Mouse (Mus musculus) E14TG2a.4 (cell line): ENCODE results near the gene Rps10.
"Not testable (repeated sequence)": the region's sequence is repeated elsewhere in the genome, so short reads cannot be mapped to it uniquely, and the experiment has no call there.

ENCODE experiments used
- H3K27me3 ChIP-seq: 2 replicates; pipeline ENCODE4 v1.6.1; 2014; ENCODE audit warnings: low read length, control low read depth; ENCODE audit not compliant: insufficient read depth
- H3K36me3 ChIP-seq: 2 replicates; pipeline ENCODE4 v1.6.1; 2014; ENCODE audit warnings: low read length, control low read depth; ENCODE audit not compliant: insufficient read depth
- H3K4me1 ChIP-seq: replicated peaks from 2 replicates; pipeline ENCODE4 v1.6.1; 2014; ENCODE audit warnings: low read depth, low read length, control low read depth
- H3K4me3 ChIP-seq: replicated peaks from 2 replicates; pipeline ENCODE4 v1.5.1; 2014; ENCODE audit warnings: mild to moderate bottlenecking, low read length
- H3K9me3 ChIP-seq: 2 replicates; pipeline ENCODE4 v1.6.1; 2014; ENCODE audit warnings: low read length, control low read depth
- CTCF ChIP-seq: conservative IDR thresholded peaks from 2 replicates; pipeline ENCODE4 v1.5.1; 2014; ENCODE audit warnings: low read length
- NANOG ChIP-seq: IDR thresholded peaks from 2 replicates; pipeline ENCODE4 v1.6.1; 2014; ENCODE audit warnings: borderline replicate concordance, low read length, mixed read lengths
- POU5F1 ChIP-seq: IDR thresholded peaks from 2 replicates; pipeline ENCODE4 v1.6.1; 2014; ENCODE audit warnings: low read length, borderline replicate concordance

Gene Rps10

DNA sequence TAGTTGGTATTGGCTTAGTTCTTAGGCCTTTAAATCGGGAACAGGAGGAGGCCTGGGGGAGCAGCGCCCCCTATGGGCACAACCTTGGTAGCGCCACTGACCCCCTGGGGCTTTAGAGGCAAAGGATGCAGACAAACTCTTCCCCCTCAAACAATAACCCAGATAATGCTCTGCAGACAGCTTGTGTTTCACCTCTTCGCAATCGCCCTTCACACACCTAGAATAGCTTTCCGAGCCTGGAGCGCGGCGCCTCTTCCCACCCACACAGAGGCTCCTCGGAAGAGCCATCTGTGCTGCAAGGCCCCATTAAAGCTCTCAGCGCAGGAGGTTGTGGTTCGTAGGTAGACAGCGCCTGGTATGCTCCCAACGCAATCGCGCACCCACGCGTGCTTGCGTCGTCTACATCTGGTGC, 2.5 kb upstream of the Rps10 start:
- Histone ChIP-seq H3K27me3 (no peaks in the 10 kb centered on the region; the same call in 1 of the 2 replicates), H3K36me3 (peaks cover 8% of the 10 kb centered on the region), H3K4me1 (peaks cover 55% of the 10 kb centered on the region), H3K9me3 (no peaks in the 10 kb centered on the region), H3K4me3 (0 out of 2 replicates have a peak overlapping the region, but pooled peaks have one; percentile 7)
- TF ChIP-seq NANOG (no peak), POU5F1 (no peak), CTCF (peak; percentile 87)

- no peaks in the 10 kb centered on the region for H3K9me3 ChIP-seq
- TF ChIP-seq CTCF (no peak), NANOG (no peak), POU5F1 (no peak)
- peak overlapping the region; percentile 14; the same call in 1 of the 2 replicates for H3K4me3 ChIP-seq
- H3K36me3 ChIP-seq, result peaks cover 24% of the 10 kb centered on the region
- H3K4me1 ChIP-seq, result peaks cover 52% of the 10 kb centered on the region
- no peaks in the 10 kb centered on the region for H3K27me3 ChIP-seq
Measured at GRCm38 (mm10) chr17:27637333-27637732, 864 bp upstream of the Rps10 start.

GRCm38 (mm10) chr17:27635575-27635903, 930 bp downstream of the Rps10 start:
- H3K4me3 ChIP-seq, result peak overlapping the region; percentile 89
- not testable (repeated sequence) for H3K9me3 ChIP-seq, H3K27me3 ChIP-seq
- peaks cover 42% of the 10 kb centered on the region for H3K36me3 ChIP-seq
- H3K4me1 ChIP-seq, result peaks cover 69% of the 10 kb centered on the region

DNA sequence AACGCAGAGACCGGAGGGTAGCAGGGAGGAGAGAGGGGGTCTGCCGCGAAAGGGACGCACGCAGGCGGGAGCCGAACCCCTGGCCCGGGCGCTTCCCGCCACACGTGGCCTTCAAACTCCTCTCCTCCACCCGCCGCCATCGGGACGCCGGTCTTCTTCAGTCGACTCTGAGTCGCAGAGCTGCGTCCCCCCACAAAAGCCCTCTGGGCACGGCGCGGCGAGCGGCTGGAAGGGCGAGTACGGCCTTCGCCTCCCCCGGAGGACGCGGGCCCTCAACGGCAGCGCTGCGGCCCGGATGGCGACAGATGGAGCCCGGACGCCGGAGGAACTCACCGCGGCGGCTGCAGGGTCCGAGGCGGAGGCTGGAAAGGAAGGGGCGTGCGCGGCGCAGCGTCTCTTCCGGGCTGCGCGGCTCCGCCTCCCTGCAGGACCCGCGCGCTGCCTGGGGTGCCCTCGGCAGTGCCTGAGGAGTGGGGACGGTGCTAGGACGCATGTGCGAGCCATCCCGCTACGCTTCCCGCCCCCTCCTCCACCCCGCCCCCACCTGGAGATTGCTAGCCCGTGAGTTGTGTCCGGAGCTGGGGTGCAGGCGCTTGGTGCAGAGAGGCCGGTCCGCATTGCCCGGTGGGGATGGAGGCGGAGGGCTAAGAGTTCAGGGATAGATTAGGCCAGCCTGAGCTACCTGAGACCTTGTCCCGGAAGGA, 1.4 kb downstream of the Rps10 start, which contains the start of gene RPS10-NUDT3:
TSS of gene RPS10-NUDT3 (minus strand) at position 352 of the 704 bp plus-strand sequence.
- TF ChIP-seq NANOG (no peak), CTCF (no peak), POU5F1 (no peak)
- Histone ChIP-seq H3K36me3 (peaks cover 47% of the 10 kb centered on the region), H3K27me3 (no peaks in the 10 kb centered on the region)

GRCm38 (mm10) chr17:27629249-27630020, 7.0 kb downstream of the Rps10 start:
- H3K4me3 ChIP-seq, result no peak overlapping the region
- H3K9me3 ChIP-seq, result no peaks in the 10 kb centered on the region
- H3K4me1 ChIP-seq, result peaks cover 75% of the 10 kb centered on the region
- peaks cover 55% of the 10 kb centered on the region for H3K36me3 ChIP-seq
- peak; percentile 48 for TF ChIP-seq CTCF
- no peak for TF ChIP-seq NANOG
- no peaks in the 10 kb centered on the region for H3K27me3 ChIP-seq

More for the DNA sequence above, 1.4 kb downstream of the Rps10 start, which contains the start of gene RPS10-NUDT3:
- H3K4me3 ChIP-seq, result peak within 1 kb of the TSS; percentile 89
- H3K4me1 ChIP-seq, result peaks cover 74% of the 10 kb centered on the region
- H3K9me3 ChIP-seq, result no peaks in the 10 kb centered on the region

GRCm38 (mm10) chr17:27628376-27628775, 8.1 kb downstream of the Rps10 start:
- Histone ChIP-seq H3K4me1 (peaks cover 82% of the 10 kb centered on the region), H3K36me3 (peaks cover 45% of the 10 kb centered on the region), H3K27me3 (no peaks in the 10 kb centered on the region), H3K4me3 (no peak overlapping the region), H3K9me3 (no peaks in the 10 kb centered on the region)
- no peak for TF ChIP-seq POU5F1

DNA sequence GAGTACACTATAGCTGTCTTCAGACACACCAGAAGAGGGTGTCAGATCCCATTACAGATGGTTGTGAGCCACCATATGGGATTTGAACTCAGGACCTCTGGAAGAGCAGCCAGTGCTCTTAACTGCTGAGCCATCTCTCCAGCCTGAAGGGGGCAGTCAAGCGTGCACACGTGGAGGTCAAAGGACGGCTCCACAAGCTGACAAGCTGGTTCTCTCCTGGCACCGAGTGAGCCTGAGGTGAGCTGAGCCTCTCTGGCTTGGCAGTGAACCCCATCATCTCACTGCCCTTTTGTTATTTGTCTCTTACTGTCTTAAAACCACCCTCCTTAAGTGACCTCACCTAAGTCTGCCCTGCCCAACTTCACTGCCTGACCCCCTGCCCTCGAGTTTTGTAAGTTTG, 9.0 kb downstream of the Rps10 start:
- H3K4me1 ChIP-seq, result peaks cover 74% of the 10 kb centered on the region
- peaks cover 35% of the 10 kb centered on the region for H3K36me3 ChIP-seq
- H3K27me3 ChIP-seq, result no peaks in the 10 kb centered on the region
- H3K4me3 ChIP-seq, result no peak overlapping the region
- H3K9me3 ChIP-seq, result no peaks in the 10 kb centered on the region
- TF ChIP-seq CTCF (0 out of 2 replicates have a peak, but pooled peaks have one; percentile 18), NANOG (no peak), POU5F1 (no peak)

GRCm38 (mm10) chr17:27626681-27627080, 9.8 kb downstream of the Rps10 start:
- no peak for TF ChIP-seq NANOG
- TF ChIP-seq POU5F1, result no peak
- no peak for TF ChIP-seq CTCF
- no peaks in the 10 kb centered on the region for H3K27me3 ChIP-seq

More at GRCm38 (mm10) chr17:27626681-27627080, 9.8 kb downstream of the Rps10 start:
- H3K9me3 ChIP-seq, result no peaks in the 10 kb centered on the region
- H3K4me1 ChIP-seq, result peaks cover 74% of the 10 kb centered on the region
- peaks cover 28% of the 10 kb centered on the region for H3K36me3 ChIP-seq
- H3K4me3 ChIP-seq, result 0 out of 2 replicates have a peak overlapping the region, but pooled peaks have one; percentile 2
